Mouse (Mus musculus): ENCODE results near the gene Nol4l. TPM values are rescaled to one million over a fixed set of nuclear protein-coding genes. Genes with fewer than 3 reads are reported as not detected.

The Nol4l gene
- 32.1 and 36.7 TPM in 2 replicates for polyA plus RNA-seq (2015; fragmentation: Nextera tagmentation; extraction: Ambion mirVana)

GRCm38 (mm10) chr2:153529931-153530766, at the start of gene Nol4l:
Gene Nol4l, minus strand, starts transcription at chr2:153529971.
- Histone ChIP-seq H3K27ac (peak within 1 kb of the TSS; percentile 86), H3K9me3 (replicated peaks) (no peaks in the 10 kb centered on the region), H3K27me3 (peaks cover 21% of the 10 kb centered on the region), H3K4me3 (peak within 1 kb of the TSS; percentile 68), H3K4me2 (peak within 1 kb of the TSS; percentile 94), H3K36me3 (ENCODE audit: poor library complexity, severe bottlenecking) (no peaks in the 10 kb centered on the region), H3K9ac (peak within 1 kb of the TSS; percentile 82), H3K4me1 (peaks cover 38% of the 10 kb centered on the region)
- WGBS: 1% methylated on average over 38 of the region's 86 CpGs
- ATAC-seq: peak; percentile 11

GRCm38 (mm10) chr2:153577122-153577521, 47.4 kb upstream of the Nol4l start:
- no peak overlapping the region for H3K4me2 ChIP-seq
- H3K9me3 ChIP-seq (replicated peaks): no peaks in the 10 kb centered on the region
- no peak overlapping the region for H3K4me3 ChIP-seq
- WGBS: 37% methylated on average over 4 of the region's 4 CpGs
- peaks cover 9% of the 10 kb centered on the region for H3K4me1 ChIP-seq
- H3K9ac ChIP-seq: no peak overlapping the region
- no peak overlapping the region for H3K27ac ChIP-seq
- H3K27me3 ChIP-seq: 0 out of 2 replicates have a peak, but pooled peaks cover 3% of the 10 kb centered on the region
- no peaks in the 10 kb centered on the region for H3K36me3 ChIP-seq (ENCODE audit: poor library complexity, severe bottlenecking)
- no peak for ATAC-seq

GRCm38 (mm10) chr2:153576150-153576549, 46.4 kb upstream of the Nol4l start:
- no peak overlapping the region for H3K4me3 ChIP-seq
- 78% methylated on average over 3 of the region's 3 CpGs for WGBS
- ATAC-seq: no peak

GRCm38 (mm10) chr2:153575554-153575953, 45.8 kb upstream of the Nol4l start:
- no peak overlapping the region for H3K4me2 ChIP-seq
- no peak overlapping the region for H3K27ac ChIP-seq
- no peak for ATAC-seq

More at GRCm38 (mm10) chr2:153576150-153576549, 46.4 kb upstream of the Nol4l start:
- no peak overlapping the region for H3K9ac ChIP-seq
- peaks cover 9% of the 10 kb centered on the region for H3K4me1 ChIP-seq
- no peaks in the 10 kb centered on the region for H3K36me3 ChIP-seq (ENCODE audit: poor library complexity, severe bottlenecking)
- H3K4me2 ChIP-seq: no peak overlapping the region
- H3K9me3 ChIP-seq (replicated peaks): no peaks in the 10 kb centered on the region
- H3K27ac ChIP-seq: no peak overlapping the region
- H3K27me3 ChIP-seq: 0 out of 2 replicates have a peak, but pooled peaks cover under 1% of the 10 kb centered on the region

GRCm38 (mm10) chr2:153573101-153573500, 43.3 kb upstream of the Nol4l start:
- WGBS: 87% methylated on average over 9 of the region's 9 CpGs

More at GRCm38 (mm10) chr2:153575554-153575953, 45.8 kb upstream of the Nol4l start:
- no peaks in the 10 kb centered on the region for H3K27me3 ChIP-seq
- no peak overlapping the region; the same call in 1 of the 2 replicates for H3K9ac ChIP-seq
- peaks cover 9% of the 10 kb centered on the region for H3K4me1 ChIP-seq
- no peaks in the 10 kb centered on the region for H3K36me3 ChIP-seq (ENCODE audit: poor library complexity, severe bottlenecking)
- no peaks in the 10 kb centered on the region for H3K9me3 ChIP-seq (replicated peaks)
- no peak overlapping the region for H3K4me3 ChIP-seq
- 53% methylated on average over 6 of the region's 6 CpGs for WGBS

GRCm38 (mm10) chr2:153568541-153568940, 38.8 kb upstream of the Nol4l start:
- no peak overlapping the region for H3K27ac ChIP-seq
- no peaks in the 10 kb centered on the region for H3K36me3 ChIP-seq (ENCODE audit: poor library complexity, severe bottlenecking)
- H3K27me3 ChIP-seq: no peaks in the 10 kb centered on the region
- H3K4me2 ChIP-seq: no peak overlapping the region
- H3K9ac ChIP-seq: no peak overlapping the region
- H3K4me3 ChIP-seq: no peak overlapping the region
- H3K9me3 ChIP-seq (replicated peaks): no peaks in the 10 kb centered on the region
- WGBS: 93% methylated on average over 6 of the region's 6 CpGs
- ATAC-seq: no peak
- no peaks in the 10 kb centered on the region for H3K4me1 ChIP-seq

More at GRCm38 (mm10) chr2:153573101-153573500, 43.3 kb upstream of the Nol4l start:
- H3K4me2 ChIP-seq: no peak overlapping the region
- no peak overlapping the region for H3K27ac ChIP-seq
- H3K36me3 ChIP-seq (ENCODE audit: poor library complexity, severe bottlenecking): no peaks in the 10 kb centered on the region
- H3K27me3 ChIP-seq: no peaks in the 10 kb centered on the region
- H3K9me3 ChIP-seq (replicated peaks): no peaks in the 10 kb centered on the region
- H3K9ac ChIP-seq: no peak overlapping the region
- peaks cover 9% of the 10 kb centered on the region for H3K4me1 ChIP-seq
- no peak overlapping the region for H3K4me3 ChIP-seq
- ATAC-seq: no peak

- H3K9me3 ChIP-seq (replicated peaks): no peaks in the 10 kb centered on the region
- H3K27ac ChIP-seq: no peak overlapping the region
- ATAC-seq: no peak
- no peaks in the 10 kb centered on the region for H3K27me3 ChIP-seq
- no peaks in the 10 kb centered on the region for H3K4me1 ChIP-seq
- WGBS: 88% methylated on average over 4 of the region's 4 CpGs
- H3K4me3 ChIP-seq: no peak overlapping the region
- no peak overlapping the region for H3K4me2 ChIP-seq
- H3K9ac ChIP-seq: no peak overlapping the region
- H3K36me3 ChIP-seq (ENCODE audit: poor library complexity, severe bottlenecking): no peaks in the 10 kb centered on the region
Observed at GRCm38 (mm10) chr2:153568013-153568412, 38.2 kb upstream of the Nol4l start.

- Histone ChIP-seq H3K27ac (no peak overlapping the region), H3K27me3 (no peaks in the 10 kb centered on the region), H3K4me3 (no peak overlapping the region), H3K9ac (no peak overlapping the region), H3K4me1 (peaks cover 24% of the 10 kb centered on the region), H3K4me2 (no peak overlapping the region), H3K36me3 (ENCODE audit: poor library complexity, severe bottlenecking) (no peaks in the 10 kb centered on the region), H3K9me3 (replicated peaks) (no peaks in the 10 kb centered on the region)
- WGBS: 75% methylated on average over 3 of the region's 3 CpGs
- no peak for ATAC-seq
Observed at GRCm38 (mm10) chr2:153564343-153564742, 34.6 kb upstream of the Nol4l start.

GRCm38 (mm10) chr2:153561564-153561963, 31.8 kb upstream of the Nol4l start:
- peaks cover 25% of the 10 kb centered on the region for H3K4me1 ChIP-seq
- ATAC-seq: no peak
- WGBS: 56% methylated on average over 3 of the region's 5 CpGs
- peak overlapping the region; percentile 49; the same call in 1 of the 2 replicates for H3K4me2 ChIP-seq
- peak overlapping the region; percentile 63 for H3K27ac ChIP-seq
- H3K9ac ChIP-seq: peak overlapping the region; percentile 41; the same call in 1 of the 2 replicates
- no peak overlapping the region for H3K4me3 ChIP-seq
- no peaks in the 10 kb centered on the region for H3K36me3 ChIP-seq (ENCODE audit: poor library complexity, severe bottlenecking)
- H3K27me3 ChIP-seq: no peaks in the 10 kb centered on the region
- H3K9me3 ChIP-seq (replicated peaks): no peaks in the 10 kb centered on the region

- Histone ChIP-seq H3K27ac (peak overlapping the region; percentile 63), H3K4me1 (peaks cover 25% of the 10 kb centered on the region), H3K9ac (peak overlapping the region; percentile 41), H3K4me2 (peak overlapping the region; percentile 49), H3K27me3 (no peaks in the 10 kb centered on the region), H3K36me3 (ENCODE audit: poor library complexity, severe bottlenecking) (no peaks in the 10 kb centered on the region), H3K9me3 (replicated peaks) (no peaks in the 10 kb centered on the region), H3K4me3 (0 out of 2 replicates have a peak overlapping the region, but pooled peaks have one; percentile 6)
- ATAC-seq: peak; percentile 77
- WGBS: 11% methylated on average over 21 of the region's 21 CpGs
Observed at GRCm38 (mm10) chr2:153560664-153561541, 31.1 kb upstream of the Nol4l start.

GRCm38 (mm10) chr2:153559613-153560152, 29.9 kb upstream of the Nol4l start:
- Histone ChIP-seq H3K27ac (no peak overlapping the region), H3K36me3 (ENCODE audit: poor library complexity, severe bottlenecking) (no peaks in the 10 kb centered on the region), H3K9me3 (replicated peaks) (no peaks in the 10 kb centered on the region), H3K9ac (peak overlapping the region; percentile 26; the same call in 1 of the 2 replicates), H3K4me2 (no peak overlapping the region), H3K4me1 (peaks cover 25% of the 10 kb centered on the region), H3K4me3 (no peak overlapping the region), H3K27me3 (no peaks in the 10 kb centered on the region)
- 53% methylated on average over 8 of the region's 8 CpGs for WGBS
- no peak for ATAC-seq
